Mouse (Mus musculus) testis, adult 2 months (tissue): Measurements from ENCODE around the gene Cyb5d2. TPM values are rescaled to one million over a fixed set of nuclear protein-coding genes. Genes with fewer than 3 reads are reported as not detected.

Experiments
- H3K27ac ChIP-seq: fragments of 200-500 bp; 2 replicates; pipeline ENCODE4 v1.5.1; 2012; ENCODE audit warnings: low read depth, low read length; ENCODE audit not compliant: control insufficient read depth, insufficient read depth
- H3K27me3 ChIP-seq: fragments of 200-500 bp; 2 replicates; pipeline ENCODE4 v1.6.1; 2012; ENCODE audit warnings: mild to moderate bottlenecking, low read length, moderate library complexity; ENCODE audit not compliant: control insufficient read depth, insufficient read depth
- H3K36me3 ChIP-seq: fragments of 200-500 bp; 2 replicates; pipeline ENCODE4 v1.6.1; 2012; ENCODE audit warnings: mild to moderate bottlenecking, low read length; ENCODE audit not compliant: control insufficient read depth, insufficient read depth
- H3K4me1 ChIP-seq: fragments of 200-500 bp; 2 replicates; pipeline ENCODE4 v1.6.1; 2012; ENCODE audit warnings: low read length; ENCODE audit not compliant: control insufficient read depth, insufficient read depth
- H3K4me3 ChIP-seq: fragments of 200-500 bp; 2 replicates; pipeline ENCODE4 v1.5.1; 2012; ENCODE audit warnings: low read depth, mild to moderate bottlenecking, low read length, moderate library complexity, mixed read lengths; ENCODE audit not compliant: control insufficient read depth
- CTCF ChIP-seq: fragments of 200-500 bp; IDR thresholded peaks from 2 replicates; pipeline ENCODE4 v1.5.1; 2012; ENCODE audit warnings: low read depth, mild to moderate bottlenecking, inconsistent platforms, low read length, moderate library complexity; ENCODE audit not compliant: control insufficient read depth, insufficient read depth, insufficient replicate concordance
- POLR2A ChIP-seq: fragments of 200-500 bp; IDR thresholded peaks from 2 replicates; pipeline ENCODE4 v1.6.1; 2012; ENCODE audit warnings: low read depth, mild to moderate bottlenecking, inconsistent platforms, low read length, moderate library complexity; ENCODE audit not compliant: control insufficient read depth
- polyA plus RNA-seq: library from polyadenylated mRNA; depleted of rRNA; stranded (reverse); fragments of >200 nt; gene quantifications from 2 replicates; pipeline ENCODE4 v1.2.3, GENCODE M21; 2012; rRNA removed

Cyb5d2 gene
- polyA plus RNA-seq: 10.6 and 11.2 TPM in 2 replicates

DNA sequence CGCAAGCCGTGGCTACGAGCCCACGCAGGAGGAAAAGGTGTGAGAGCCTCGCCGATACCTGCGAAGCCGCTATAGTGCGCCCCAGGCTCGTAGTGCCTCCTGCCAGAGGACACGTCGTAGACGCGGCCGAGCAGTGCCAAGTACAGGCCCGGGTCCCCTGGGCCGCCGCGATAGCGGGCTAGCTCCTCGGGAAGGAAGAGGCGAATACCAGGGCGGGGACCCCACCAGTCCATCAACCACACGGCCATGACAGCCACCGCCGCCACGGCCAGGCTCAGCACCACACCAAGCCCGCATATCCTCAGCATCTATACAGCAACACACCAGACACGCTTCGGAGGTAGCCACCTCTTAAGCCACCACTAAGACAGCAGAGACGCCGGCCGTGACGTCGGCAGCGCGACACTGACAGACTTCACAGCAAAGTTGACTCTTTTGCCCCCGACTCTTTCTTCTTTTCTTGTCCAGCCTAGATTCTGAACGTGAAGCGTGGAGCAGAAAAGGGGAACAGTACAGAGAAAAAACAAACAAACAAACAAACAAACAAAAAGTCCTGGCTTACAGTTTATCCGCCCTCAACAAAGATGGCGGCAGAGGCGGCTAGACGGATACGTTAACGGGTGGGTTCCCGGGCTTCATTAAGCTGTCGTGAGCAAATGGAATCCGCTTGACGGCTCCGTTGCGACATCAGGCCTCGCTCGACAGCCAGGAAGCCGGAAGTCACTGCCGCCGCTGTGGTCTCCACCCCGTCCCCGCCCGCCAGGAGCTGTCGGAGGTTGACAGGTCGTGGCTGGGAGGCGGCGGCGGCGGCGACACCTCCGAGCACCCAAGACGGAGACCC lies at the start of gene Cyb5d2, which contains the start of gene Zzef1:
Gene Cyb5d2 (minus strand): TSS at position 688 of the 841 bp plus-strand sequence.
Gene Zzef1 (plus strand): TSS at position 772 of the 841 bp plus-strand sequence.
- H3K4me1 ChIP-seq: no peaks in the 10 kb centered on the region; the same call in 1 of the 2 replicates
- no peaks in the 10 kb centered on the region for H3K27me3 ChIP-seq
- H3K27ac ChIP-seq: peak within 1 kb of the TSS; percentile 99
- peaks cover 2% of the 10 kb centered on the region for H3K36me3 ChIP-seq
- TF ChIP-seq CTCF: no peak
- peak; percentile 72 for TF ChIP-seq POLR2A
- H3K4me3 ChIP-seq: peak within 1 kb of the TSS; percentile 99

- peaks cover 3% of the 10 kb centered on the region for H3K36me3 ChIP-seq
- no peak overlapping the region for H3K27ac ChIP-seq
- H3K27me3 ChIP-seq: no peaks in the 10 kb centered on the region
- TF ChIP-seq CTCF: no peak
- no peak for TF ChIP-seq POLR2A
- H3K4me1 ChIP-seq: no peaks in the 10 kb centered on the region
- H3K4me3 ChIP-seq: no peak overlapping the region
Observed at GRCm38 (mm10) chr11:72845526-72845925, 49.6 kb upstream of the Cyb5d2 start.

DNA sequence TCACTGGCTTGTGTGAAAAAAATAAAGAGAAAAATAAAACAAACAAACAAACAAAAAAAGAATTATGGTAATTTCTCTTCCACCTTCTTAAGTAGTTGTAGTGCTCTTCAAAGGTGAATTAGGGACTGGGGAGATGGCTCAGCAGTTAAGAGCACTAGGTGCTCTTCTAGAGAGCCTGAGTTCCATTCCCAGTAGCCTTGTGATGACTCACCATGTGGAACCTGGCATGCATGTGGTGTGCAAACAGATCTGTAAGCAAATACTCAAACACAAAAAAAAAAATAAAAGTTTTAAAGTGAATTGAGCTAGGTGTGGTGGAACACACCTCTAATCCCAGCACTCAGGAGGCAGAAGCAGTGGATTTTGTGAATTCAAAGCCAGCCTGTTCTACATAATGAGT lies 47.6 kb upstream of the Cyb5d2 start:
- no peak for TF ChIP-seq POLR2A
- TF ChIP-seq CTCF: no peak
- Histone ChIP-seq H3K36me3 (peaks cover under 1% of the 10 kb centered on the region), H3K4me1 (no peaks in the 10 kb centered on the region)

GRCm38 (mm10) chr11:72842731-72843130 lies 46.8 kb upstream of the Cyb5d2 start:
- TF ChIP-seq CTCF (no peak), POLR2A (no peak)
- no peaks in the 10 kb centered on the region for H3K36me3 ChIP-seq
- no peak overlapping the region for H3K27ac ChIP-seq
- H3K4me3 ChIP-seq: no peak overlapping the region
- H3K27me3 ChIP-seq: no peaks in the 10 kb centered on the region
- H3K4me1 ChIP-seq: no peaks in the 10 kb centered on the region

More for the DNA sequence above, 47.6 kb upstream of the Cyb5d2 start:
- H3K27me3 ChIP-seq: no peaks in the 10 kb centered on the region
- H3K4me3 ChIP-seq: no peak overlapping the region
- no peak overlapping the region for H3K27ac ChIP-seq

GRCm38 (mm10) chr11:72829869-72830268 lies 33.9 kb upstream of the Cyb5d2 start:
- no peaks in the 10 kb centered on the region for H3K4me1 ChIP-seq
- no peak overlapping the region for H3K4me3 ChIP-seq
- H3K27me3 ChIP-seq: no peaks in the 10 kb centered on the region
- TF ChIP-seq CTCF (no peak), POLR2A (no peak)
- no peak overlapping the region for H3K27ac ChIP-seq
- peaks cover 6% of the 10 kb centered on the region for H3K36me3 ChIP-seq

DNA sequence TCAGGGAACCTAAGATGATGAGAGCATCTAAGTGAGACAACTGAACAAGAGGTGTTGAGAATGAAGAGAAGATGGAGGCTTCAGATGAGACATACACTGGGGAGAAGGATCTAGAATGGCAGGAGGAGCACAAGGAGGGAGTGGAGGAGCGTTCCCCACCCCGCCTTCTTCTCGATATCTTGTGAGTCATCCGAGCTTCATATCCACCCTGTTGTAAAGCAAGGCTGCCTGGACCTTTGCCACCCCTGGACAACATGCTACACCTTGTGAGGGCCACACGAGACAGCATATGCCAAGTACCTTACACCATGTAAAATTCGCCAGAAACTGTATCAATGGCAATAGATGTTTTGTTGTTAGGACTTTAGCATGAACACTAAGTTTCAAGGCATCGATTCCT lies 25.1 kb upstream of the Cyb5d2 start:
- Histone ChIP-seq H3K36me3 (peaks cover 4% of the 10 kb centered on the region; the same call in 1 of the 2 replicates), H3K27me3 (no peaks in the 10 kb centered on the region)
- TF ChIP-seq CTCF (no peak), POLR2A (no peak)

DNA sequence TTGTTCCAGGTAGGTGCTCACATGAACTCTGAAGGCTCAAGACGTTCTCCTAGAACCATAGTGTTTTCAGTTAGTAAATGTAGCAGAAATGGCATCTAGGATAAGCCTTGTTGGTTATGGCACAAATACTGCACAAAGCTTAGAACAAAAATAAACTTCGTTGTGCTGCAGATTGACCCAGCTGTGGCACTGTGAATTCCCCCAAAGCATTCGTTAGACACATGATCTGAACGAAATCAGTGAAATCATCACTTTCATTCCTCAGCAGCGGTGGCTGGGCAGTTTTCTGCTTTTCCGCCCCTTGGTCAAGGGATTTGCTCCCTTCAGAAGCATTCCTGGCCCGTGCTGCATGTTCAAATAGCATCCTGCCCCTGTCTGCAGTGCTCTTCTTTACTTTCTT lies 22.1 kb upstream of the Cyb5d2 start:
- Histone ChIP-seq H3K36me3 (no peaks in the 10 kb centered on the region), H3K27ac (no peak overlapping the region), H3K4me1 (no peaks in the 10 kb centered on the region), H3K4me3 (no peak overlapping the region), H3K27me3 (no peaks in the 10 kb centered on the region)
- TF ChIP-seq POLR2A (no peak), CTCF (no peak)

More for the DNA sequence above, 25.1 kb upstream of the Cyb5d2 start:
- H3K27ac ChIP-seq: no peak overlapping the region
- H3K4me3 ChIP-seq: no peak overlapping the region
- no peaks in the 10 kb centered on the region for H3K4me1 ChIP-seq
